ENCODE assay signal across 11 mouse cellular contexts in the genomic region with DNA sequence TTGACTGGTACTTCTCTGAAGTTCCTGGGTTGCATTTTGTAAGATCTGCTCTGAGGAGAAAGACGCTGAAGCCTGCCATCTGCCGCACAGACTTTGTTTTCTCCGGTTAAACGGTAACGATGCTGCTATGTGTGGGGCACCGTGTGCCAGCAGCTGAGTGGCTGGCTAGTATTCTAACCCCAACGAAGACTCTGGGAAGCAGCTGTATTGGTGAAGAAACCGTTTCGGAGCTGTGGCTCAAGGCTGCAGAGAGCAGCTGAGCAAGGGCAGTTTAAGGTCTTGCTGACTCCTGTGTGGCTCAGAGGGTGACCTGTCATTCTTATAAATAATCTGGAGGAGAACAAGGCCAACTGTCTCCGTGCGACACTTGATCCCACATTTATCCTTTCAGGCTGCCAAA. TPM values are rescaled to one million over a fixed set of nuclear protein-coding genes. Genes with fewer than 3 reads are reported as not detected.
A peak's percentile ranks its signal among the peaks of the same experiment; 100 is the strongest.
DNase-seq lines count a peak whose midpoint lies in the region; ATAC-seq lines count a peak whose summit lies in the region.
"Had no signal": no experiment of that assay in that cellular context is flagged by ENCODE, and none has a peak within 500 bp of the region (broad histone marks: within the 10 kb centered on the region; RNA-seq: fewer than 3 reads in every experiment).

No protein-coding gene starts in this region.

- 0 out of 2 replicates have a peak overlapping the region, but pooled peaks have one; percentile 9 for H3K27ac ChIP-seq in kidney, embryonic 14.5 days (ENCODE audit: low read depth, low read length)

- H3K36me3 ChIP-seq in kidney, embryonic 14.5 days (ENCODE audit: control insufficient read depth, insufficient read depth, low read length), result peaks cover 3% of the 10 kb centered on the region; the same call in 1 of the 2 replicates

- H3K4me3 ChIP-seq in kidney, embryonic 14.5 days (ENCODE audit: low read length), result no peak overlapping the region

- no peaks in the 10 kb centered on the region for H3K4me1 ChIP-seq in kidney, embryonic 14.5 days (ENCODE audit: control insufficient read depth, insufficient read depth, low read length)

- DNase-seq in frontal cortex, postnatal 36 days (ENCODE audit: low spot score in 2 of 2), result peak; percentile 11 to 13
- DNase-seq in frontal cortex, postnatal 14 days (ENCODE audit: low spot score in 2 of 2), result no peak
- DNase-seq in right cerebral cortex, postnatal 10 days (ENCODE audit: low spot score in 2 of 2), result peak; percentile 49
- no peak for DNase-seq in right cerebral cortex, adult 18-20 months
- DNase-seq in right cerebral cortex, postnatal 4 days, result peak; percentile 12
- no peak for DNase-seq in heart, adult 18-20 months
- DNase-seq in heart, adult 8-10 months (ENCODE audit: low spot score), result no peak
- DNase-seq: embryo, embryonic 11 days had no signal

- no peaks in the 10 kb centered on the region for H3K9me3 ChIP-seq in kidney, embryonic 14.5 days (ENCODE audit: control insufficient read depth, low read length)

- ATAC-seq in kidney, embryonic 14.5 days (ENCODE audit: low FRiP score, low TSS enrichment), result peak; percentile 41; the same call in 1 of the 2 replicates
- ATAC-seq: Patski had no signal

- no peaks in the 10 kb centered on the region for H3K27me3 ChIP-seq in kidney, embryonic 14.5 days (ENCODE audit: control insufficient read depth, insufficient read depth, low read length)
- H3K27me3 ChIP-seq: Patski had no signal

- WGBS in kidney, embryonic 14.5 days, result 43% methylated on average over 11 of the region's 11 CpGs

- H3K4me2 ChIP-seq in kidney, embryonic 14.5 days (replicated peaks; ENCODE audit: low read depth, low read length), result no peak overlapping the region
- H3K4me2 ChIP-seq: liver, embryonic 11.5 days had no signal

- H3K9ac ChIP-seq in kidney, embryonic 14.5 days (ENCODE audit: low read depth, low read length), result no peak overlapping the region

RNA-seq across cellular contexts. Expression of gene Apold1, which starts 27.5 kb away (rescaled TPM):
- 4.4 and 4.6 TPM in 2 replicates for polyA plus RNA-seq in kidney, embryonic 14.5 days (2014; fragmentation: Nextera tagmentation; extraction: Ambion mirVana)
- total RNA-seq in heart, adult 18-20 months (2021), result 1 to 10 TPM; 5.7 to 9.3 TPM
- total RNA-seq in heart, adult 8-10 months (2022), result 1 to 10 TPM; 4.8 to 7.5 (median 5.6) TPM

RNA-seq across cellular contexts. Expression of gene Cdkn1b, which starts 33.8 kb away (rescaled TPM):
- 14.5 and 15.3 TPM in 2 replicates for polyA plus RNA-seq in kidney, embryonic 14.5 days (2014; fragmentation: Nextera tagmentation; extraction: Ambion mirVana)
- 10 to 100 TPM; 33.8 to 41.5 TPM for total RNA-seq in heart, adult 18-20 months (2021)
- total RNA-seq in heart, adult 8-10 months (2022), result 10 to 100 TPM; 29.5 to 43.4 (median 38.7) TPM

RNA-seq across cellular contexts. Expression of gene Gpr19, which starts 55.6 kb away (rescaled TPM):
- polyA plus RNA-seq in kidney, embryonic 14.5 days (2014; fragmentation: Nextera tagmentation; extraction: Ambion mirVana), result 12.1 and 13.1 TPM in 2 replicates
- total RNA-seq in heart, adult 18-20 months (2021), result 1 to 10 TPM; 3.9 to 5.0 TPM
- 1 to 10 TPM; 2.6 to 5.8 (median 3.9) TPM for total RNA-seq in heart, adult 8-10 months (2022)

RNA-seq across cellular contexts. Expression of gene Ddx47, which starts 57.4 kb away (rescaled TPM):
- polyA plus RNA-seq in kidney, embryonic 14.5 days (2014; fragmentation: Nextera tagmentation; extraction: Ambion mirVana), result 106 and 117 TPM in 2 replicates
- total RNA-seq in heart, adult 18-20 months (2021), result 10 to 100 TPM; 38.9 to 39.8 TPM
- 10 to 100 TPM; 36.3 to 39.7 (median 38.0) TPM for total RNA-seq in heart, adult 8-10 months (2022)

Comparison
In these comparisons a context has a peak if more than half of its experiments do, and no peak if none do; other contexts are left out.
1. DNase-seq: peak in frontal cortex, postnatal 36 days (2 of 2), right cerebral cortex, postnatal 10 days (2 of 2) and right cerebral cortex, postnatal 4 days (single experiment); none in frontal cortex, postnatal 14 days (0 of 2), right cerebral cortex, adult 18-20 months (single experiment), heart, adult 18-20 months (0 of 2) and heart, adult 8-10 months (single experiment).